12 mouse cellular contexts compared by ENCODE assay signal in the genomic region with DNA sequence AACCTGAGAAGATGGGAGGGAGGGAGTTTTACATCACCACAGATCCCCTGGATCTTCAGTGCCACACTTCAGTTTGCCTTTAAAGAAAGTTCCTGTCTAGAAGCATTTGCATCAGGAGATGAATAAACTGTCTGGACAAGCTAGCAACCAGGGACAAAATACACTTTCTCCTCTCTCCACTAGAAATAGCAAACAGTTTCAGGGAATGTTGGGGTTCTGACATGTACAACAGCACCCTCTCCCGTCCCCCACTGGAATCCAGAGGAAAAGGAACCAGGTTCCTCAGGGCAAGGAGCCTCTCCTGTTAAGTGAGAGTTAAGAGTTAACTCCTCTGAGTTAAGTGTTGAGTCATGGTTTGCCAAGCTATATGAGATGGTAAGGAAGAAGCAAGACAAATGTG.
DNase-seq lines count a peak whose midpoint lies in the region; ATAC-seq and TF ChIP-seq lines count a peak whose summit lies in the region.
"Had no signal": no experiment of that assay in that cellular context is flagged by ENCODE, and none has a peak within 500 bp of the region (broad histone marks: within the 10 kb centered on the region; RNA-seq: fewer than 3 reads in every experiment).

No protein-coding gene starts in this region.

- H3K27ac ChIP-seq in gastrocnemius, adult 2 months, result no peak overlapping the region
- H3K27ac ChIP-seq in left cerebral cortex, adult 2 months, result no peak overlapping the region
- H3K27ac ChIP-seq: embryonic facial prominence, embryonic 13.5 days; heart, embryonic 13.5 days; limb, embryonic 13.5 days had no signal

- no peak for ATAC-seq in monocyte, adult 5-6 weeks (replicated peaks; ENCODE audit: insufficient number of reproducible peaks, low FRiP score, low TSS enrichment, poor library complexity, severe bottlenecking)

- H3K4me3 ChIP-seq in gastrocnemius, adult 2 months, result no peak overlapping the region
- no peak overlapping the region for H3K4me3 ChIP-seq in left cerebral cortex, adult 2 months
- H3K4me3 ChIP-seq: embryonic facial prominence, embryonic 13.5 days; heart, embryonic 13.5 days; limb, embryonic 13.5 days; megakaryocyte, embryonic 14.5 days had no signal

- TF ChIP-seq CTCF in gastrocnemius, adult 2 months (IDR thresholded peaks at IDR 0.05), result peak; percentile 23; the same call in 1 of the 2 replicates
- peak; percentile 35 for TF ChIP-seq CTCF in left cerebral cortex, adult 2 months (IDR thresholded peaks at IDR 0.05)

- no peak for DNase-seq in gastrocnemius, adult 2 months
- no peak for DNase-seq in gastrocnemius, postnatal 14 days
- no peak for DNase-seq in left cerebral cortex, adult 2 months (ENCODE audit: extremely low spot score in 1 of 2, low spot score in 2 of 2)
- DNase-seq in left cerebral cortex, adult 8-10 months (ENCODE audit: low spot score in 2 of 2), result no peak
- peak; percentile 20 for DNase-seq in Muller cell, postnatal 12 days (ENCODE audit: inconsistent ontology term)
- peak; percentile 37 to 39 for DNase-seq in cerebellum, postnatal 14 days
- DNase-seq in thymus, postnatal 36 days, result no peak

- intact Hi-C loops in gastrocnemius, adult 2 months (cut with DNase I), result no loop called here
- intact Hi-C loops in gastrocnemius, postnatal 14 days (cut with DNase I; ENCODE audit: low total_unique reads), result no loop called here
- intact Hi-C loops in left cerebral cortex, adult 2 months (cut with DNase I), result no loop called here

Comparison
In these comparisons a context has a peak if more than half of its experiments do, and no peak if none do; other contexts are left out.
1. DNase-seq: peak in Muller cell, postnatal 12 days (single experiment) and cerebellum, postnatal 14 days (2 of 2); none in gastrocnemius, adult 2 months (single experiment), gastrocnemius, postnatal 14 days (single experiment), left cerebral cortex, adult 2 months (0 of 2), left cerebral cortex, adult 8-10 months (0 of 2) and thymus, postnatal 36 days (0 of 2).